Mouse (Mus musculus) neural tube, embryonic 15.5 days (tissue): ENCODE measurements around the gene Slc6a12. TPM values are rescaled to one million over a fixed set of nuclear protein-coding genes. Genes with fewer than 3 reads are reported as not detected.

Experiments
- ATAC-seq: fragments of 200-750 bp; cut with Nextera tagmentation; 2 replicates; pipeline ENCODE4 v1.8.0; 2017; ENCODE audit warnings: mild to moderate bottlenecking, moderate TSS enrichment, moderate library complexity; ENCODE audit not compliant: low FRiP score
- H3K27ac ChIP-seq: fragments of 300-500 bp; sonication (generic); replicated peaks from 2 replicates; pipeline ENCODE4 v1.5.1; 2015; ENCODE audit warnings: mild to moderate bottlenecking, inconsistent platforms
- H3K27me3 ChIP-seq: fragments of 300-500 bp; sonication (generic); replicated peaks from 2 replicates; pipeline ENCODE4 v1.6.1; 2015; ENCODE audit warnings: inconsistent platforms
- H3K36me3 ChIP-seq: fragments of 300-500 bp; sonication (generic); 2 replicates; pipeline ENCODE4 v1.6.1; 2015; ENCODE audit warnings: inconsistent platforms
- H3K4me1 ChIP-seq: fragments of 300-500 bp; sonication (generic); 2 replicates; pipeline ENCODE4 v1.6.1; 2015; ENCODE audit warnings: inconsistent platforms
- H3K4me2 ChIP-seq: fragments of 300-500 bp; sonication (generic); 2 replicates; pipeline ENCODE4 v1.6.1; 2015; ENCODE audit warnings: inconsistent platforms, mild to moderate bottlenecking, moderate library complexity
- H3K4me3 ChIP-seq: fragments of 300-500 bp; sonication (generic); replicated peaks from 2 replicates; pipeline ENCODE4 v1.5.1; 2015; ENCODE audit warnings: mild to moderate bottlenecking, inconsistent platforms
- H3K9ac ChIP-seq: fragments of 300-500 bp; sonication (generic); replicated peaks from 2 replicates; pipeline ENCODE4 v1.6.1; 2015; ENCODE audit warnings: mild to moderate bottlenecking, inconsistent platforms
- H3K9me3 ChIP-seq: fragments of 300-500 bp; sonication (generic); replicated peaks from 2 replicates; pipeline ENCODE4 v1.6.1; 2016; ENCODE audit warnings: inconsistent platforms
- WGBS: fragments of 180-500 bp; shearing (Covaris S2); methylation state at CpG from one replicate; pipeline ENCODE4 v1.1.7; 2015; ENCODE audit warnings: mixed read lengths; 5-methylcytosine and 5-hydroxymethylcytosine counted together
- polyA plus RNA-seq: library from polyadenylated mRNA; unstranded; fragments of >200 nt; fragmentation: Nextera tagmentation; extraction: Ambion mirVana; gene quantifications from 2 replicates; pipeline ENCODE4 v1.2.1, GENCODE M21; 2015

The Slc6a12 gene
- polyA plus RNA-seq, 1 experiment from 2014 or later: 0.70 TPM

GRCm38 (mm10) chr6:121380576-121380975 lies 37.7 kb downstream of the Slc6a12 start:
- WGBS: 78% methylated on average over 8 of the region's 8 CpGs
- no peak overlapping the region for H3K4me2 ChIP-seq
- no peaks in the 10 kb centered on the region for H3K9me3 ChIP-seq
- H3K36me3 ChIP-seq: peaks cover 17% of the 10 kb centered on the region
- 0 out of 2 replicates have a peak, but pooled peaks cover 12% of the 10 kb centered on the region for H3K4me1 ChIP-seq
- H3K27me3 ChIP-seq: no peaks in the 10 kb centered on the region
- H3K9ac ChIP-seq: no peak overlapping the region
- ATAC-seq: no peak
- no peak overlapping the region for H3K4me3 ChIP-seq
- H3K27ac ChIP-seq: no peak overlapping the region

GRCm38 (mm10) chr6:121382071-121382470 lies 39.2 kb downstream of the Slc6a12 start:
- 43% methylated on average over 10 of the region's 10 CpGs for WGBS
- no peak overlapping the region for H3K9ac ChIP-seq
- H3K4me1 ChIP-seq: 0 out of 2 replicates have a peak, but pooled peaks cover 12% of the 10 kb centered on the region
- no peak overlapping the region for H3K27ac ChIP-seq
- no peak overlapping the region for H3K4me3 ChIP-seq
- no peak overlapping the region for H3K4me2 ChIP-seq
- peaks cover 25% of the 10 kb centered on the region for H3K36me3 ChIP-seq
- ATAC-seq: no peak
- no peaks in the 10 kb centered on the region for H3K9me3 ChIP-seq
- no peaks in the 10 kb centered on the region for H3K27me3 ChIP-seq

- H3K27me3 ChIP-seq: no peaks in the 10 kb centered on the region
- H3K27ac ChIP-seq: no peak overlapping the region
- H3K9me3 ChIP-seq: no peaks in the 10 kb centered on the region
- no peak overlapping the region for H3K4me2 ChIP-seq
- H3K4me1 ChIP-seq: 0 out of 2 replicates have a peak, but pooled peaks cover 7% of the 10 kb centered on the region
- ATAC-seq: no peak
- no peak overlapping the region for H3K9ac ChIP-seq
- WGBS: 85% methylated on average over 3 of the region's 3 CpGs
- H3K4me3 ChIP-seq: no peak overlapping the region
- H3K36me3 ChIP-seq: peaks cover 32% of the 10 kb centered on the region
Measured at GRCm38 (mm10) chr6:121385397-121385796, 42.5 kb downstream of the Slc6a12 start.

- ATAC-seq: no peak
Measured at GRCm38 (mm10) chr6:121392610-121393252, 49.9 kb downstream of the Slc6a12 start.

GRCm38 (mm10) chr6:121401140-121401539 lies 58.3 kb downstream of the Slc6a12 start:
- ATAC-seq: no peak
- no peak overlapping the region for H3K4me3 ChIP-seq
- H3K9me3 ChIP-seq: no peaks in the 10 kb centered on the region
- no peak overlapping the region for H3K4me2 ChIP-seq
- H3K9ac ChIP-seq: no peak overlapping the region
- no peak overlapping the region for H3K27ac ChIP-seq
- no peaks in the 10 kb centered on the region for H3K36me3 ChIP-seq
- peaks cover 22% of the 10 kb centered on the region for H3K4me1 ChIP-seq
- H3K27me3 ChIP-seq: no peaks in the 10 kb centered on the region
- 94% methylated on average over 6 of the region's 6 CpGs for WGBS

More at GRCm38 (mm10) chr6:121392610-121393252, 49.9 kb downstream of the Slc6a12 start:
- H3K4me2 ChIP-seq: no peak overlapping the region
- 82% methylated on average over 4 of the region's 4 CpGs for WGBS
- no peaks in the 10 kb centered on the region for H3K4me1 ChIP-seq
- H3K27me3 ChIP-seq: no peaks in the 10 kb centered on the region
- no peak overlapping the region for H3K27ac ChIP-seq
- no peaks in the 10 kb centered on the region for H3K9me3 ChIP-seq
- no peak overlapping the region for H3K9ac ChIP-seq
- peaks cover 29% of the 10 kb centered on the region; the same call in 1 of the 2 replicates for H3K36me3 ChIP-seq
- no peak overlapping the region for H3K4me3 ChIP-seq

GRCm38 (mm10) chr6:121401826-121402660 lies 59.2 kb downstream of the Slc6a12 start:
- Histone ChIP-seq H3K36me3 (no peaks in the 10 kb centered on the region), H3K27me3 (no peaks in the 10 kb centered on the region), H3K9me3 (no peaks in the 10 kb centered on the region), H3K4me1 (peaks cover 25% of the 10 kb centered on the region), H3K4me3 (no peak overlapping the region), H3K4me2 (no peak overlapping the region), H3K9ac (no peak overlapping the region), H3K27ac (peak overlapping the region; percentile 74)
- 62% methylated on average over 14 of the region's 14 CpGs for WGBS
- ATAC-seq: peak; percentile 77

- peaks cover 33% of the 10 kb centered on the region for H3K4me1 ChIP-seq
- H3K4me3 ChIP-seq: no peak overlapping the region
- ATAC-seq: peak; percentile 64
- H3K9ac ChIP-seq: no peak overlapping the region
- H3K4me2 ChIP-seq: no peak overlapping the region
- WGBS: 37% methylated on average over 8 of the region's 8 CpGs
- H3K9me3 ChIP-seq: no peaks in the 10 kb centered on the region
- no peaks in the 10 kb centered on the region for H3K36me3 ChIP-seq
- peak overlapping the region; percentile 74 for H3K27ac ChIP-seq
- H3K27me3 ChIP-seq: no peaks in the 10 kb centered on the region
Measured at GRCm38 (mm10) chr6:121402661-121403244, 59.9 kb downstream of the Slc6a12 start.

GRCm38 (mm10) chr6:121405311-121405710 lies 62.4 kb downstream of the Slc6a12 start:
- H3K4me3 ChIP-seq: no peak overlapping the region
- H3K9ac ChIP-seq: no peak overlapping the region
- no peak overlapping the region for H3K27ac ChIP-seq
- 92% methylated on average over 8 of the region's 8 CpGs for WGBS
- H3K36me3 ChIP-seq: peaks cover 2% of the 10 kb centered on the region; the same call in 1 of the 2 replicates
- peaks cover 39% of the 10 kb centered on the region for H3K4me1 ChIP-seq
- no peaks in the 10 kb centered on the region for H3K27me3 ChIP-seq
- no peak overlapping the region for H3K4me2 ChIP-seq
- H3K9me3 ChIP-seq: no peaks in the 10 kb centered on the region
- ATAC-seq: no peak

GRCm38 (mm10) chr6:121407571-121408011 lies 64.7 kb downstream of the Slc6a12 start:
- Histone ChIP-seq H3K27ac (peak overlapping the region; percentile 77), H3K27me3 (peaks cover 6% of the 10 kb centered on the region; the same call in 1 of the 2 replicates), H3K4me3 (no peak overlapping the region), H3K4me2 (no peak overlapping the region), H3K36me3 (peaks cover 4% of the 10 kb centered on the region; the same call in 1 of the 2 replicates), H3K9ac (no peak overlapping the region), H3K4me1 (peaks cover 42% of the 10 kb centered on the region), H3K9me3 (no peaks in the 10 kb centered on the region)
- peak; percentile 62 for ATAC-seq
- 8% methylated on average over 5 of the region's 5 CpGs for WGBS

GRCm38 (mm10) chr6:121412558-121413297 lies 69.9 kb downstream of the Slc6a12 start:
- no peak overlapping the region for H3K9ac ChIP-seq
- peaks cover 24% of the 10 kb centered on the region for H3K4me1 ChIP-seq
- WGBS: 9% methylated on average over 44 of the region's 46 CpGs
- H3K27ac ChIP-seq: no peak overlapping the region
- no peak for ATAC-seq
- H3K36me3 ChIP-seq: peaks cover 4% of the 10 kb centered on the region; the same call in 1 of the 2 replicates
- H3K4me2 ChIP-seq: peak overlapping the region; percentile 40
- no peaks in the 10 kb centered on the region for H3K9me3 ChIP-seq
- 0 out of 2 replicates have a peak overlapping the region, but pooled peaks have one; percentile 12 for H3K4me3 ChIP-seq
- peaks cover 26% of the 10 kb centered on the region for H3K27me3 ChIP-seq
